Mouse (Mus musculus) right cerebral cortex, postnatal 36 days (tissue): Measurements from ENCODE around the gene Phf23.
A peak's percentile ranks its signal among the peaks of the same experiment; 100 is the strongest.

Source experiments
- DNase-seq, 2 experiments: peaks; one replicate each; pipeline ENCODE4 v3.0.0; 2022; ENCODE audit warnings: low spot score in 2 of 2, mixed read lengths in 1 of 2

Gene Phf23

DNA sequence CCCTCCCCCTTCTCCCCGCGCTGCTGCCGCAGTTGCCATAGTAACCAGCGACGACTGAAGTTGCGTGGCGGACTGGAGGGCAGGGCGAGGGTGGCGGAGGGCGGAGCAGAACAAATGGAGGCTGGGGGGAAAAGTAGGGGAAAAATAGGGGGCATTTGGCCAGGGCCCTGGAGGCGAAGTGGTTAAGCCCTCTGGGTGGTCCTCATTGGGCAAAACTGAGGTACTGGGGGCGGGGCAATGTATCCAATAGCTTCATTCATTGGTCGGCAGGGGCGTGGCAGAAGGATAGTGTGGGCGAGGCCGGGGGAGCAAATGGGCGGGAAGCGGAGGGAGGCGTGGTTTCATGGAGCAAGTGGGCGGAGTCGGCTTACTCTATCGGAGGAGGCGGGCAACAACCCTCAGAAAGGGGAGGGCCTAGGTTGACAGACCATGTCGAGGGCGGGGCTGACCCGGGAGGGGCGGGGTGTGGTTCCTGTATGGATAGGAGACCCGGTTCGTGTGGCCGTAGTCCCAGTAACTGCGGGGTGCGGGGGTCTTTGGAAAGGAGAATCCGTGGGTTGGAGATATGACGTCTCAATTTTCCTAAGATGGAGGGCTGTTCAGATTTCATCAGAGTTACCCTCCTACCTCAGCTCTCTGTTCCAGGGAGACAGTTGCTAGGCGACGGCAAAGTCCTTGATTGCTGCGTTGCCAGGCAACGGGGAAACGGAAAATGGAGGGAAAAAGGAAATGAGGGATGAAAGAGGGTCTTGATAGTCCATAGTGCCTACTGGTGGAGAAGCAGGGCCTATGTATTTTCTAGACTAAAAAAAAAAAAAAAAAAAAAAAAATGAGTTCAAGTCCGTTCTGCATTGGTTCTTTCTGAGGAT lies 25.9 kb downstream of the Phf23 start:
- DNase-seq = peak; percentile 96

DNA sequence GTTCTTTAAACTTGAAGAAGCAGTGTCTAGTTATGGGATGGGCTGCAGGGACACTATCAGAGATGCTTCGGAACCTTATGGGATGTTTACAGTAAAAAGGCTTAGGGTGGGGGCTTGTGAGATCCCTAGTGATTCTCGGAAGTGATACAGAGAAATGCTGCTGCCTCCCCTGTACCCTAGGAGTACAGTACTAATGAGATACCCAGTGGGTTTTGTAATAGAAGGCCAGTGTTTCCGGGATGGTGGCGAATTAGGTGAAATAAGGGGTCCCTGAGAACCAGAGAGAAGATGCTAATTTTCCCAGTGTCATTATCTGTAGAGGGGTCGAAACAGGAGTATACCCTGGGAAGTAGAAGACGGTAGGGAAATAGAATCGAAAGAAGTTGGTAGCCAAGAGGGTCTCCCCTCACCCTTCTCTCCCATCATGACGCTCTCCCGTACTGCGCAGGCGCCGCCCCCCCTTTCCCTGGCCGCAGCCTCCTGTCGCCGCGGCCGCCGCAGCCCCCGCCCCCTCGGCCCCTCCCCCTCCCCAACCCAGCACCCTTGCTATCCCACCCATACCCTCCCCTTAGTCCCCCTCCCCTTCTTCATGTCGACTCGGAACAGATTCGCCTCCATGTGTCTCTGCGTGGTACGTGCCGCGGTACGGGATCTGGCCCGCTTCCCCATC lies 28.0 kb downstream of the Phf23 start:
- DNase-seq = no peak

DNA sequence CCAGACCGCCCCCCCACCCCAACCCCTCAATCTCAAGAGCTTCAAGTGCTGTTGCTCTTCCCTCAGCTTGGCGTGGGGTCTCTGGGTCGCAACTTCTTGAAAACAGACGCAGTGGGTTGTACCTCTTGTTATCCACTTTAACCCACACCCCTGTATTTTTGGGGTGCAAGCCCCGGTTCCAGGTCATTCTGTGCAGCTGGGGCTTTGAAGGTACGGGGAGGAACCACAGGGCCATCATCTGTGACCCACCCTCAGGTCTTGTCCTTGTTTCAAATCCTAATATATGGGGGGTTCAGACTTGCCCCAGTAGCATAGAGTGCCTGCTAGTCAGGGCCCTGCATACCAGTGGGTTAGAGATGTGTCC lies 28.6 kb downstream of the Phf23 start:
- DNase-seq = no peak

DNA sequence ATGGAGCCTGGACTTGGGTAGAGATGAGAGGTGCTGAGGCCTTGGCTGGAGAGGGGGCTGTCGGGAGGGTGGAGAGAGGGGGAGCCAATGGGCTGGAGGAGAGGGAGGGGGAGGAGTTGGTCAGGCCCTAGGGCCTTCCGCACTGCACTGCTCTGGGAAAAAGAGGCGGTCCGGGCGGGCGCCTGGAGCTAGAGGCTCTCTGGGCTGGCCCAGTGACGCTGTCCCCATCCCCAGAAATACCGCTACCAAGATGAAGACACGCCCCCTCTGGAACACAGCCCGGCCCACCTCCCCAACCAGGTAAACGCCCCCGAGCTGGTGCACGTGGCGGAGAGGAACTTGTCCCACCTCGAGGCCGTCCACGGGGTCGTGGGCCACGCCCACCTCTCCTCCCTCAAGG lies 31.1 kb downstream of the Phf23 start:
- no peak for DNase-seq

DNA sequence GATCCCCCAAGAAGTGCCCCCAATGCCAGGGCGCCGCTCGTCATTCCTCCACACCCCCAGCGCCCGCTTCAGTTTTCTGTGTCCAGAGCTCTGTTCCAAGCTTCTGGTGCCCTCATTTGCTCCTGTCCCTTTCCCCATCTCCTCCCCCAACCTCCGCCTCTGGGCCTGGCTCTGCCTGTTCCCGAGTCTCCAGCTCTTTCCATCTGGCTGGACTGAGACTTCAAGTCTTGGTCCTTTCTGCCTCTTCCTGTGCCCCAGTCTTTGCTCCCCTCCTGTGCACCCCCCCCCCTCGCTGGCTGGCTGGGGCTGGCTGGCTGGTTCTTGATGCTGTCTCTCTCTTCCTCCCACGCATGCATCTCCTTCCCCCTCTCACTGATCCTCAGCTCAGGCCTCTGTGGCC lies 31.8 kb downstream of the Phf23 start:
- peak in 1 of 2 experiments; percentile 42 for DNase-seq

DNA sequence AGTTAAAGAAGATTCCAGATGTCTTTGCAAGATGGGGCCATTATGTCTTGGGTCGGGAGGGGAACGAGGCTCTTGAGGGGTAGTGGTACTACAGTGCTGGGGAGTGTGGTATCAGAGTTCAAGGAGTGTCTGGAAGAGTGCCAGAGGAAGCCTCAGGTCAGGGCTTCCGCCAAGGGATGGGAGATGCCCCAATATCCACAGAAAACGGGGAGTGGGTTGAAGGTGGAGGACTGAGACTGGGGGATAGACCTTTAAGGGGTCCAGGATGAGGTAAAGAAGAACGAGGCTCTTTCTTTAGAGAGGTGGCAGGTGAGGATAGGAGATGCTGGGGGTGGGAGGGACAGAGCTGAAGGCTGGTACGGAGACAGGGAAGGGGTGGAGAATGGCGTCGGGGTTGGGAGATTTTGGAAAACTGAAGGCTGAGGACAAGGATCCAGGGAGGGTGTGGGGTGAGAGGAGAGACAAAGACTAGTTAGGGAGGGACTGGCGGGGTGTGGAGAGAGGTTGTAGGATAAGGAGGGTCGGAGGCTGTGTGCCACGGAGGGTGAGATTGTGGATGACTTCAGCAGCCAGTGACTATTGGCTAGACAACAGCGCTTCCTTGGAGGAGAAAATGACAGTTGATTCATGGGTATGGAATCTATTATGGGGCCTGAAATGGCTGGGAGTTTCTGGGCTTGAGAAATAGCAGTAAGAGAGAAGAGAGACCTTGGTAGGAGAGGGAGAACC lies 33.0 kb downstream of the Phf23 start:
- DNase-seq = no peak

DNA sequence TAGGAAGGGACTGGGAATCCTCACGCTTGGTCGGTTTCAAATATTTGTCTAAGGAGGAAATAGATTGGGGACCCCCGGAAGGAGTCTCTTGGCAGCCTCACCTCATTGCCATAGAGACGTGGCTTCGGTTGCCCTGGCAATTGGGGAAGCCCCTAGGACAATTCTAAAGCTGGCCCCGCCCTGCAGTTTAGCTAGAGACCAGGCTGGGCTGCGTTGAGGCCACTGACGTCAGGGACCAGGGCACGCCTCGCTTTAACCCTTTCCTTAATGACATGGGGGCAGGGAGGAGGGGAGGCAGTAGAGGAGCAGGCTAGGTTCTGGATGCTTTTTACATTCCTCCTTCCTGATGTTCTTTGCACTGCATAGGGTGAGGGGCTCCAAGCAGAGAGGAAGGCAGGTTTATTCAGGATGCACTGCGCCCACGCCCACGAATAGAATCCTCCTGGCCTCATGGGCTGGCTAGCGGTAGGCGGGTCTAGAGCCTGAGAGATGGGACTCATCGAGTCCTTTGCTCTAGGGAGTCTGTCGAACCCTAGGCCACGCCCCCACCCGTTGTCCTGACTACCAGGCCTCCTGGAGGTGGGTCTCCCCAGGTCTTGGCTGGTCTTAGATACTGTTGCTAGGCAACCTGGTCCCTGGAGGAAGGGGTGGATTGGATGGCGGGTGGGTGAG lies 33.7 kb downstream of the Phf23 start:
- peak; percentile 85 to 89 for DNase-seq

DNA sequence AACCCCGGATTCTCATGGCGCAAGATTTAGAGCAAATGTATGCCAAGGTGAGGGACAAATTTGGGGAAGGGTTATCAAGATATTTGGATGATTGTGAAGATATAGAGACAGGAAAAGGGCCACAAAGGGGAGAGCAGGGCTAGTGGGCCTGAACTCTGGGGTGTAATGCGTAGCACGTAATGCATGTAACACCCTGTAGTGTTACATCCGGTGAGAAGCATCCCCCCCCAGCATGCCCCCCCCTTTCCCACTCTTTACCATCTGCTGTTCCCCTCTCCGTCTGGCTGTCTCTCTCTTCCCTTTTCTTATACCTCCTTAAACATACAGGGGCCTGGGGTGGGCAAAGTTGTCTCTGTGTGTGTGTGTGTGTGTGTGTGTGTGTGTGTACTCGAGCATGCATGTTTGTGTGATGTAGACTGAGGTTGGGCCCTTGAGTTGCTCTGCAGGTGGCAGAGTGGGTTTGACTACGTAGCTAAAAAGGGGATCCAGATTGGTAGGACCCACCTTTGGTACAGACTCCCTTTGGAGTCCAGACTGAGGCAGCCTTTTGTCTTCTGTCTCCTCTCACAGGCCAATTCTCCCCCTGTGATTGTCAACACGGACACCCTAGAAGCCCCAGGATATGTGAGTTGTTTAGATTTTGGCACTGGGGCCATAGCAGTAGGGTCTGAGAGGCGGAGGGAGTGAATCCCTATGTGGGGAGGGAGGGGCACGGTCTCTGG lies 34.4 kb downstream of the Phf23 start:
- no peak for DNase-seq

DNA sequence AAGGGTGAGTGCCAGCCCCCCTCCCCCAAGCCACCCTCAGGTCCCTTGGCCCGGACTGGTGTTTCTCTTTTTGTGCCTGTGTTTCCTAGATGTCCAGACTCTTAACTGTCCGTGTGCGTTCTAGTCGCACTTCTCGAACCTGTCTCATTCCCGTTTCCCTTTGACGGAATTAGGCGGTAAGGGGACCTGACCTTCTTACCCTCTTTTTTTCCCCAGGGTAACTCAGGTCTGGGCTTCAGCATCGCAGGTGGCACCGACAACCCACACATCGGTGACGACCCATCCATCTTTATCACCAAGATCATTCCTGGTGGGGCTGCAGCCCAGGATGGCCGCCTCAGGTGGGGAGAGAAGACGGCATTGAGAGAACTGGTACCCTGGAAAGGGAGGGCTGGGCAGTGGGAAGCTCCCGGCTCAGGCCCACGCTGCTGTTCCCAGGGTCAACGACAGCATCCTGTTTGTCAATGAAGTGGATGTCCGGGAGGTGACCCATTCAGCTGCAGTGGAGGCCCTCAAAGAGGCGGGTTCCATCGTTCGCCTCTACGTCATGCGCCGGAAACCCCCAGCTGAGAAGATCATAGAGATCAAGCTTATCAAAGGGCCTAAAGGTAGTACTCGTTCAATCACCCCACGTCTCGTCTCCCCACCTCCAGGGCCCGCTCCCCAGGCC lies 35.2 kb downstream of the Phf23 start:
- DNase-seq = no peak

DNA sequence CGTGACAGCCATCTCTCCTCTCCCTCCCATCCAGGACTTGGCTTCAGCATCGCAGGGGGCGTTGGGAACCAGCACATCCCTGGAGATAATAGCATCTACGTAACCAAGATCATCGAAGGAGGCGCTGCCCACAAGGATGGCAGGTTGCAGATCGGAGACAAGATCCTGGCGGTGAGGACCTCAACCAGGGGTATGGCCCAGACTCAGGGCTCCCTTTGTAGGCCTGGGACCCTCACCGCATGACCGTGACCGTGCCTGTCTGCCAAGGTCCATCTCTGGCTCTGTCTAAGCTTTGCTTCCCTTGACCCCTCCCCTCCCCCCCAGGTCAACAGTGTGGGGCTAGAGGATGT lies 35.7 kb downstream of the Phf23 start:
- DNase-seq = no peak

DNA sequence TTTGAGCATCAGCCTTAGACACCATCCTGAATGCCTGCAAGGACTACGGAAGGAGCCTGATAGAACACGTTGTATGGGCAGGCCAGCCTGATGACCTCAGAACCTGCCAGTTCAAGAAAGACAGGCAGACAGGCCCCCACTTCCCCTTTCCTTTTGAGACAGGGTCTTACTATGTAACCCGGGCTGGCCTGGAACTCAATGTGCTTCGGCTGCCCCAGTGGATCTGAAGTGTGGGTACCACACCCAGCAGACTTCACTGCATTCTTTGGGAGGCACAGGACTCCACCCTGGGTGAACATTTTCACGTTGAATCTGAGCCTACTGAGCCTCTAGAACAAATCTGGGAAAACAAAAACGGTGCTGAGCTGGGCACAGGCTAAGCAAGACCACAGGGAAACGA lies 42.6 kb downstream of the Phf23 start:
- no peak for DNase-seq

DNA sequence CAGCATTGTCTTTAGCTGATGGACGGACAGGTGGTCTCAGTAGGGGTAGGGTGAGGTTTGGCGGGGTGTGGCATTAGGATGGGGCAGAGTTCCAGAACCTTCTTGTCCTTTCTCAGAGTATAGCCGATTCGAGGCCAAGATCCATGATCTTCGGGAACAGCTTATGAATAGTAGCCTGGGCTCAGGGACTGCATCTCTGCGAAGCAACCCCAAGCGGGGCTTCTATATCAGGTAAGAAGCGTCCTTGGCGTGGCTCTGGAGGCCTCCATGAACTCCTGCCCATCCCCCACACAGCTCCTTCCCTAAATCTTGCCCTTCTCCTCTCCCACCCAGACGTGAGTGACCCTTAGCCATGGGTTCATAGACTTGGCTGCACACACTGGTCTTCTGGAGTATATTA lies 44.1 kb downstream of the Phf23 start:
- DNase-seq = no peak

DNA sequence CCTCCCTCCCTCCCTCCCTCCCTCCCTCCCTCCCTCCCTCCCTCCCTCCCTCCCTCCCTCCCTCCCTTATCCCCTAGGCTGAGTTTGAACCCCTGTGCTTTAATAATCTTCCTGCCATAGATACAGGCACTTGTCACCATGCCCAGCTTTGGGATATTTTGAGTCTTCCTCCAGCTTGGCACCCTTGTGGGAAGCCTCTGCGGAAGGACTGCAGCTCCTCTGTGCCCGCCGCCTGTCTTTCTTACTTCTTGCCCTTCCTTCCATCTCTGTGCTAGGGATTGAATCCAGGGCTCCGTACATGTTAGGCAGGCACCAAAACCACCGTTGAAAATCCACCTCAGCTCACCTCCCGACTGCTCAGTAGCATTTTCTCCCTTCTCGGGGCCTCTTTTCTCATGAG lies 44.6 kb downstream of the Phf23 start:
- no peak for DNase-seq

DNA sequence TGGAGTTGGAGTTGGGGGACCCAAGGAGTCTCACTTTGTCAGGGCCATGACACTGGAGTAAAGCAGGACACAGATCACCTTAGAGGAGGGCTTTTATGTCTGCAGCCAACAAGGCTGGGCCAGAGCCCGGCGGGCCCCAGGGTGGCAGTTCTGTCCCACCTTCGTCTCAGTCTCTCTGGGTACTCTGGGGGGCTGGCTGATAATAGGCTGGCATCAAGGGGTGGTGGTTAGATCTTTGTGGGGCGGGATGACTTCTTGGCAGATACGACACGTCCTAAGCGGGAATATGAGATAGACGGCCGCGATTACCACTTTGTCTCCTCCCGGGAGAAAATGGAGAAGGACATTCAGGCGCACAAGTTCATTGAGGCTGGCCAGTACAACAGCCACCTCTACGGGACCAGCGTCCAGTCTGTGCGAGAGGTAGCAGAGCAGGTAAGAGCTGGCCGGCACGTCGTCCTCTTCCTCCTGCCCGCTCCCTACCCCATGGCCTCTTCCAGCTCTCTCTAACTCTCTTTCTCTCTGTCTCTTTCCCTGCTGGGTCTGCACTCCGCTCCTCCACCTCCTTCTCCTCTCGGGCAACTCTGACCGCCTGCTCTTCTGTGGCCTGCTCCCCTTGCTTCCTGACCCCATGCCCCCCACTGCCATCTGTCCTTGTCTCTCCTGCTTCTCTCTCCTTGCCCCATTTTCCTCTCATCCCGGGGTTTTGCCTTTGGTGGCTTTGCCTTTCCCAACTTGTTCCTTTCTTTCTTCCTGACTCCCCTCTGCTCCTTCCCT lies 46.9 kb downstream of the Phf23 start:
- DNase-seq = no peak

DNA sequence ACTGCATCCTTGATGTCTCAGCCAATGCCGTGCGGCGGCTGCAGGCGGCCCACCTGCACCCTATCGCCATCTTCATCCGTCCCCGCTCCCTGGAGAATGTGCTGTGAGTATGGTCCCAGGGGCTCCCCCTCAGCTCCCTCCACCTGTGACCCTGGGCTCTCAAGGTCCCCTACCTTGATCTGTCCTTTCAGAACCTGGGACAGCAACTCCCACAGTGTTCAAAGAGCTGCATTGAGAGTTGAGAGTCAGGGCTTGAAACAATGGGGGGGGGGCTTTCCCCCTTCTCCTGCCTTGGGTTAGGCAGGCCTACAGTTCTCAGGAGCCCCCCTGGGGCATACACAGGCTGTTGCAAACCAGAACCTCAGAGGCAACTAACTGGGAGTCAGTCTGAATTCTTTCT lies 48.1 kb downstream of the Phf23 start:
- no peak for DNase-seq

DNA sequence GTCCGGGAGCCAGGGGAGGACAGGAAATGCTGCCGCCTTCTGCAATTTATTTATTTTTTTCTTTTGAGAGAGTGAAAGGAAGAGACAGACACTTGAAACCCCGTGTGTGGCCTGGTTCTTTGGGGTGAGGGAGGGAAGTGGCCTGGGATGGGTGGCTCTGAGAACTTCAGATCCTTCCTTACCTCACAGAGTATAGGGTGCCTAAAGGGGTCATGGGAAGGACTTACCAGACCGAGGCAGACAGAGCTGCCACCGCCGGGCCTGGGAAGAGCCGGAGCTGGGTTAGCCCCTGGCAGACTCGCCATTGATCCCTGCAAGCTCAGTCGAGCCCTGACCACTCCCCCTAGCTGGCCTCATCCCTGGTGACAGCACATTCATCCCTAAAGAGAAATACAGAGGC lies 49.9 kb downstream of the Phf23 start:
- DNase-seq = no peak

DNA sequence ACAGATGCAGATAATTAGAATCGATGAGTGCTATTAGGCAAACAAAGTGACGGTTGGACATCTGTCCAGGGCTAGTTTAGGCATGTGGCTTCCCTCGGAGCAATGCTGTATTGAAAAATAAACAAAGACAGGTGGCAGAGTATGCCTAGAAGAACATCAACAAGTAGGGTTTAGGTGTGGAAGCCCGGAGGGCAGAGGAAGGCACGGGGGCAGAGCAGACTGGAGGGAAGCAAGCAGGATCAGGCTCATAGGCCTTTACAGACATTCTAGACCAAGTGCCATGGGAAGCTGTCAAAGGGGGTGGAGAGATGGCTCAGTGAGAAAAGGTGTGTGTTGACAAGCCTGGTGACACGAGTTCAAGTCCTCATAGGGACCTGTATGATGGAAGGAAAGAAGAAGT lies 53.8 kb downstream of the Phf23 start:
- no peak for DNase-seq
